10 mouse cellular contexts compared by ENCODE assay signal in the genomic region with DNA sequence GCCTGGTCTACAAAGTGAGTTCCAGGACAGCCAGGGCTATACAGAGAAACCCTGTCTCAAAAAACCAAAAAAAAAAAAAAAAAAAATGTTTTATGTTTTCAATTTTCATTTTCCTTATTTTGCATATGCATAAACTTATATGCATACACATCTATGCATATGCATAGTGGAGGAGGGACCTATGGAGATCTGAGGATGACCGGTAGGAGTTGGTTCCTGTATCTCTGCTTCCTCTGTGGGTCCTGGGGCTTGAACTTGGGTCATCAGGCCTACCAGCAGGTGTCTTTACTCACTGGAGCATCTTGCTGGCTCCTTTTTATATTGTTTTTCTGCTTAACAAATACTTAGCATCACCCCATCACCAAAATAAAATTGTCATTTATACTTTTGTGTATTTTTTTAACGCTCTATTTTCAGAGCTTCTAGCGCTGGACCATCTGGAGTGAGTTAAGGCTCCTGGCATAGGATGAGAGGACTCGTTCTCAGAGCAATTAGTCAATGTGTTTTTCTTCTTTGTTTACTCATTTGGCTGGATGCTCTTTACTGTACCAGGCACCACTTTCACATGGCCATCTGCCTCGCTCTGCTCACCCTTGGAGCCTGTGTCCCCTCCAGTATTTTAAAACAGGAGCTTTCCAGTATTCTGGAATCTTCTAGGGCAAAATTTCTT.
A peak's percentile ranks its signal among the peaks of the same experiment; 100 is the strongest.
DNase-seq lines count a peak whose midpoint lies in the region; ATAC-seq lines count a peak whose summit lies in the region.
"Had no signal": no experiment of that assay in that cellular context is flagged by ENCODE, and none has a peak within 500 bp of the region (broad histone marks: within the 10 kb centered on the region; RNA-seq: fewer than 3 reads in every experiment).

No protein-coding gene starts in this region.

- WGBS in hindbrain, embryonic 16.5 days: 59% methylated on average over 5 of the region's 5 CpGs
- WGBS in hindbrain, embryonic 12.5 days: 59% methylated on average over 5 of the region's 5 CpGs
- 71% methylated on average over 5 of the region's 5 CpGs for WGBS in neural tube, embryonic 15.5 days

- peak; percentile 64 for ATAC-seq in hindbrain, embryonic 16.5 days
- ATAC-seq in hindbrain, embryonic 12.5 days (ENCODE audit: low FRiP score): no peak
- ATAC-seq in neural tube, embryonic 15.5 days (ENCODE audit: low FRiP score): peak; percentile 38; the same call in 1 of the 2 replicates

- no peak overlapping the region for H3K9ac ChIP-seq in hindbrain, embryonic 16.5 days (ENCODE audit: low read depth, low read length)
- H3K9ac ChIP-seq in hindbrain, embryonic 12.5 days: no peak overlapping the region
- H3K9ac ChIP-seq in neural tube, embryonic 15.5 days (replicated peaks): no peak overlapping the region

- H3K4me2 ChIP-seq in hindbrain, embryonic 16.5 days (ENCODE audit: low read length): no peak overlapping the region
- no peak overlapping the region for H3K4me2 ChIP-seq in hindbrain, embryonic 12.5 days (replicated peaks)
- no peak overlapping the region for H3K4me2 ChIP-seq in neural tube, embryonic 15.5 days

- no peak overlapping the region for H3K27ac ChIP-seq in hindbrain, embryonic 16.5 days (ENCODE audit: low read depth, low read length)
- H3K27ac ChIP-seq in hindbrain, embryonic 12.5 days: no peak overlapping the region
- no peak overlapping the region for H3K27ac ChIP-seq in neural tube, embryonic 15.5 days (replicated peaks)
- H3K27ac ChIP-seq: hindbrain, embryonic 10.5 days had no signal

- H3K4me3 ChIP-seq in hindbrain, embryonic 16.5 days (ENCODE audit: low read length): no peak overlapping the region
- H3K4me3 ChIP-seq in hindbrain, embryonic 12.5 days: no peak overlapping the region
- no peak overlapping the region for H3K4me3 ChIP-seq in neural tube, embryonic 15.5 days (replicated peaks)
- H3K4me3 ChIP-seq: hindbrain, embryonic 10.5 days had no signal

- H3K4me1 ChIP-seq in hindbrain, embryonic 16.5 days (ENCODE audit: control insufficient read depth, insufficient read depth, low read depth, low read length): no peaks in the 10 kb centered on the region
- H3K4me1 ChIP-seq in hindbrain, embryonic 12.5 days: no peaks in the 10 kb centered on the region
- H3K4me1 ChIP-seq in neural tube, embryonic 15.5 days: no peaks in the 10 kb centered on the region
- H3K4me1 ChIP-seq: hindbrain, embryonic 10.5 days had no signal

- no peaks in the 10 kb centered on the region for H3K36me3 ChIP-seq in hindbrain, embryonic 16.5 days (ENCODE audit: control insufficient read depth, insufficient read depth, low read length)
- H3K36me3 ChIP-seq in hindbrain, embryonic 12.5 days: no peaks in the 10 kb centered on the region
- H3K36me3 ChIP-seq in neural tube, embryonic 15.5 days: no peaks in the 10 kb centered on the region
- H3K36me3 ChIP-seq: hindbrain, embryonic 10.5 days had no signal

- no peaks in the 10 kb centered on the region for H3K9me3 ChIP-seq in hindbrain, embryonic 16.5 days (ENCODE audit: control insufficient read depth, low read length)
- no peaks in the 10 kb centered on the region for H3K9me3 ChIP-seq in hindbrain, embryonic 12.5 days (replicated peaks)
- no peaks in the 10 kb centered on the region for H3K9me3 ChIP-seq in neural tube, embryonic 15.5 days (replicated peaks)
- H3K9me3 ChIP-seq: hindbrain, embryonic 10.5 days had no signal

- no peaks in the 10 kb centered on the region for H3K27me3 ChIP-seq in hindbrain, embryonic 16.5 days (replicated peaks; ENCODE audit: control insufficient read depth, insufficient read depth, low read length)
- no peaks in the 10 kb centered on the region for H3K27me3 ChIP-seq in hindbrain, embryonic 12.5 days
- no peaks in the 10 kb centered on the region for H3K27me3 ChIP-seq in neural tube, embryonic 15.5 days (replicated peaks)

- DNase-seq in neural tube, embryonic 10.5 days (ENCODE audit: extremely low spot score, low spot score): no peak
- DNase-seq in layer of hippocampus, adult 9-11 months: peak; percentile 75
- DNase-seq in embryo, embryonic 10 days (ENCODE audit: low spot score): no peak
- no peak for DNase-seq in spleen, postnatal 14 days (ENCODE audit: low spot score in 2 of 2)
- DNase-seq in thymus, adult 18-20 months: no peak
- DNase-seq: adrenal gland, postnatal 25 days had no signal
